Mouse (Mus musculus) limb, embryonic 12.5 days (tissue): ENCODE results near the gene Med12. TPM values are rescaled to one million over a fixed set of nuclear protein-coding genes. Genes with fewer than 3 reads are reported as not detected.
"Not testable (repeated sequence)": the region's sequence is repeated elsewhere in the genome, so short reads cannot be mapped to it uniquely, and the experiment has no call there.

Experiments used
- ATAC-seq: fragments of 200-750 bp; cut with Nextera tagmentation; 2 replicates; pipeline ENCODE4 v1.8.0; 2017; ENCODE audit warnings: low read depth, moderate TSS enrichment; ENCODE audit not compliant: insufficient number of reproducible peaks, insufficient read depth, low FRiP score, low TSS enrichment
- H3K27ac ChIP-seq: fragments of 300-500 bp; sonication (generic); 2 replicates; pipeline ENCODE4 v1.5.1; 2016; ENCODE audit warnings: mild to moderate bottlenecking, moderate library complexity
- H3K27me3 ChIP-seq: fragments of 300-500 bp; sonication (generic); 2 replicates; pipeline ENCODE4 v1.6.1; 2016; ENCODE audit warnings: mild to moderate bottlenecking, moderate library complexity
- H3K36me3 ChIP-seq: fragments of 300-500 bp; sonication (generic); 2 replicates; pipeline ENCODE4 v1.6.1; 2016; ENCODE audit warnings: mild to moderate bottlenecking, moderate library complexity
- H3K4me1 ChIP-seq: fragments of 300-500 bp; sonication (generic); replicated peaks from 2 replicates; pipeline ENCODE4 v1.6.1; 2016
- H3K4me2 ChIP-seq: fragments of 300-500 bp; sonication (generic); 2 replicates; pipeline ENCODE4 v1.6.1; 2016; ENCODE audit warnings: mild to moderate bottlenecking, moderate library complexity
- H3K4me3 ChIP-seq: fragments of 300-500 bp; sonication (generic); replicated peaks from 2 replicates; pipeline ENCODE4 v1.5.1; 2016; ENCODE audit warnings: mild to moderate bottlenecking
- H3K9ac ChIP-seq: fragments of 300-500 bp; sonication (generic); replicated peaks from 2 replicates; pipeline ENCODE4 v1.6.1; 2016; ENCODE audit warnings: mild to moderate bottlenecking, moderate library complexity
- H3K9me3 ChIP-seq: fragments of 300-500 bp; sonication (generic); 2 replicates; pipeline ENCODE4 v1.6.1; 2016; ENCODE audit warnings: mild to moderate bottlenecking, moderate library complexity
- WGBS: fragments of 180-500 bp; shearing (Covaris S2); methylation state at CpG from one replicate; pipeline ENCODE4 v1.1.7; 2016; 5-methylcytosine and 5-hydroxymethylcytosine counted together
- polyA plus RNA-seq: library from polyadenylated mRNA; unstranded; fragments of >200 nt; fragmentation: Nextera tagmentation; extraction: Ambion mirVana; gene quantifications from 2 replicates; pipeline ENCODE4 v1.2.1, GENCODE M21; 2016

The Med12 gene
- polyA plus RNA-seq, 1 experiment from 2014 or later: 46.0 TPM

DNA sequence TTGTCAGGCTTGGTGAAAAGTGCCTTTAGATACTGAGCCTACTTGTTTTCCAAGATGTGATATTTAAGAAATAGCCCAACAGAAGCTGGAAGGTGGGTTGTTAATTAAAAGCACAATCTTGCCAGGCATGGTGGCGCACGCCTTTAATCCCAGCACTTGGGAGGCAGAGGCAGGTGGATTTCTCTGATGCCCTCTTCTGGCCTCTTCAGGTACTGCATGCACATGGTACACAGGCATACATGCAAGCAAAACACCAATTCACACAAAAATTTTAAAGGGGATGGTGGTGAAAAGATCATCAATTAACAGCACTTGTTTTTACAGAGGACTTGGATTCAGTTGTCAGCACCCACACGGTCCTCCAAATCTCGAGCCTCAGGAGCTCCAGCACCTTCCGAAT lies 60.8 kb downstream of the Med12 start:
- Histone ChIP-seq H3K4me2 (no peak overlapping the region), H3K36me3 (no peaks in the 10 kb centered on the region), H3K9ac (no peak overlapping the region), H3K27ac (no peak overlapping the region), H3K27me3 (peaks cover 20% of the 10 kb centered on the region), H3K4me3 (no peak overlapping the region), H3K9me3 (no peaks in the 10 kb centered on the region), H3K4me1 (no peaks in the 10 kb centered on the region)
- no peak for ATAC-seq
- WGBS: 80% methylated on average over 5 of the region's 5 CpGs

DNA sequence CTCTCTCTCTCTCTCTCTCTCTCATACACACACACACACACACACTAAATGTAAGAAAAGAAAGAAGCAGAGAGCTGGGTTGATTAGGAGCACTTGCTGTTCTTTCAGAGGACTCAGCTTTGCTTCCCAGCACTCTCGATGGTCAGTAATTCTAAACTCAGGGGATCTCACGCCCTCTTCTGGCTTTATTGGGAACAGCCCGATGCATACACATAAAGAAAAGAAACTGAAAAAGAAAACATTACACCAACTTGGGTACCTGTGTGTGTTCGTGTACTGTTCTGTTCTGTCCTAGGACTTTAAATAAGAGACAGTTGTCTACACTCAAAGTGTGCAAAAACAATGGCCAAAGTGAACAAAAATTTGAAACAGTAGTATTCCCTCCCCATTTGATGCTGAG lies 64.8 kb downstream of the Med12 start:
- ATAC-seq: no peak
- H3K9ac ChIP-seq: no peak overlapping the region
- WGBS: 56% methylated on average over 4 of the region's 4 CpGs
- H3K9me3 ChIP-seq: no peaks in the 10 kb centered on the region
- H3K4me1 ChIP-seq: no peaks in the 10 kb centered on the region
- no peak overlapping the region for H3K4me3 ChIP-seq
- no peak overlapping the region for H3K27ac ChIP-seq
- H3K4me2 ChIP-seq: no peak overlapping the region
- no peaks in the 10 kb centered on the region for H3K36me3 ChIP-seq
- H3K27me3 ChIP-seq: peaks cover 11% of the 10 kb centered on the region; the same call in 1 of the 2 replicates

DNA sequence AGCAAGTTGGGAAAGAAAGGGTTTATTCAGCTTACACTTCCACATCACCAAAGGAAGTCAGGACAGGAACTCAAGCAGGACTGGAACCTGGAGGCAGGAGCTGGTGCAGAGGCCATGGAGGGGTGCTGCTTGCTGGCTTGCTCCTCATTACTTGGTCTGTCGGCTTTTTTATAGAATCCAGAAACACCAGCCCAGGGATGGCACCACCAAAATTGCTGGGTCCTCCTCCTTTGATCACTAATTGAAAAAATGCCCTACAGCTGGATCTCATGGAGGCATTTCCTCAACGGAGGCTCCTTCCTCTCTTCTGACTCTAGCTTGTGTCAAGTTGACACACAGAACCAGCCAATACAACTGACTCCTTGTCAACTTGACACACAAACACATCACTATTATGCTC lies 69.0 kb downstream of the Med12 start:
- H3K4me3 ChIP-seq, H3K27ac ChIP-seq, H3K9ac ChIP-seq, H3K36me3 ChIP-seq, ATAC-seq, H3K4me1 ChIP-seq, H3K9me3 ChIP-seq, H3K4me2 ChIP-seq: not testable (repeated sequence)
- 9% methylated on average over 2 of the region's 2 CpGs for WGBS
- peaks cover 16% of the 10 kb centered on the region for H3K27me3 ChIP-seq

DNA sequence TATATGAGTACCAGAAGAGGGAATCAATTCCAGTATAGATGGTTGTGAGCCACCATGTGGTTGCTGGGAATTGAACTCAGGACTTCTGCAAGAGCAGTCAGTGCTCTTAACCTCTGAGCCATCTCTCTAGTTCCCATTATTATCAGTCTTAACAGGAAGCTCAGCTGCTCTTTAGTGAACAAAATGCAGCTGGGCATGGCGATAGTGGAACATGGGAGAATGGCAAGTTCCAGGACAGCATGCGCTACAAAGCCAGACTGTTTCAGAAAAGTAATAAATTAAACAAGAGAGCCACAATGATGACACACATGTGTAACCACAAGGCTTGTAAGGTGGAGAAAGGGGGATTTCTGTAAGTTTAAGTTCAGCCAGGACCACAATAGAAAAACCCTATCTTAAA lies 71.6 kb downstream of the Med12 start:
- Histone ChIP-seq H3K4me3 (no peak overlapping the region), H3K27me3 (peaks cover 8% of the 10 kb centered on the region; the same call in 1 of the 2 replicates), H3K4me1 (no peaks in the 10 kb centered on the region), H3K9me3 (no peaks in the 10 kb centered on the region), H3K9ac (no peak overlapping the region), H3K27ac (no peak overlapping the region), H3K36me3 (no peaks in the 10 kb centered on the region), H3K4me2 (no peak overlapping the region)
- no peak for ATAC-seq
- WGBS: 85% methylated on average over 2 of the region's 2 CpGs

DNA sequence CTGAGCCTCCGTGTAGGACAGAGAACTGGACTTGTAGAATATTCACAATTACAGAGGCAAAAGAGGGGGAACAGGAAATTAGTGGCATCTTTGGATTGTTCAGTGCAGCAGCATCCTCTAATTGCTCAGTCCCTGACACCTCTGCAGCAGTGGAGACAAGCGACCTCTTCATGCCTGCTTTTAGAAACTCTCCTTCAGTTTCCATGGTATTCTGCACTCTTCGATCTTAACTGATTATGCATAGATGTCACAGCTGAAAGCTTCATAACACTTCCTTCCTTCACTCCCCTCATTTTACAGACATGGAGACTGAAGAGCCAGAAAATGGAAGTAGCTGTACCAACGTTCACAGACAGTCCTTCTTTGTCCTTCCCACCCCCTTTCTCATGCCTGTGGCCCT lies 72.6 kb downstream of the Med12 start:
- Histone ChIP-seq H3K4me2 (no peak overlapping the region), H3K9me3 (no peaks in the 10 kb centered on the region), H3K27ac (no peak overlapping the region), H3K36me3 (no peaks in the 10 kb centered on the region), H3K27me3 (peaks cover 8% of the 10 kb centered on the region; the same call in 1 of the 2 replicates), H3K4me3 (no peak overlapping the region), H3K9ac (no peak overlapping the region), H3K4me1 (no peaks in the 10 kb centered on the region)
- ATAC-seq: no peak
- 60% methylated on average over 4 of the region's 4 CpGs for WGBS

Other genes with a start within 250 kb of the Med12 start
- not detected in 2 replicates for gene Tex11, start 214.4 kb upstream of the Med12 start, polyA plus RNA-seq
- 0.76 and 1.2 TPM in 2 replicates for gene Slc7a3, start 188.0 kb upstream of the Med12 start, polyA plus RNA-seq
- 46.8 and 51.7 TPM in 2 replicates for gene Snx12, start 51.5 kb upstream of the Med12 start, polyA plus RNA-seq
- 5.9 and 6.5 TPM in 2 replicates for gene Foxo4, start 19.5 kb upstream of the Med12 start, polyA plus RNA-seq
- not detected in 2 replicates for gene Gm614, start 10.0 kb upstream of the Med12 start, polyA plus RNA-seq
- gene Il2rg, start 5.8 kb upstream of the Med12 start, polyA plus RNA-seq: 3.9 and 4.2 TPM in 2 replicates
- not detected in 2 replicates for gene Gm20489, start 5.0 kb upstream of the Med12 start, polyA plus RNA-seq
- 11.1 and 14.5 TPM in 2 replicates for gene Nlgn3, start 25.1 kb downstream of the Med12 start, polyA plus RNA-seq
- gene Gjb1, start 102.3 kb downstream of the Med12 start, polyA plus RNA-seq: 0.14 TPM in 1 of 2 replicates, not detected in the other
- 43.6 and 44.8 TPM in 2 replicates for gene Zmym3, start 146.8 kb downstream of the Med12 start, polyA plus RNA-seq
- 567 and 579 TPM in 2 replicates for gene Nono, start 155.3 kb downstream of the Med12 start, polyA plus RNA-seq
- 12.8 and 14.2 TPM in 2 replicates for gene Itgb1bp2, start 175.1 kb downstream of the Med12 start, polyA plus RNA-seq